Mouse (Mus musculus) liver, embryonic 14.5 days (tissue): Measurements from ENCODE around the gene Ppil1. TPM values are rescaled to one million over a fixed set of nuclear protein-coding genes. Genes with fewer than 3 reads are reported as not detected.
A peak's percentile ranks its signal among the peaks of the same experiment; 100 is the strongest.

ENCODE experiments used
- ATAC-seq: fragments of 200-750 bp; cut with Nextera tagmentation; 2 replicates; pipeline ENCODE4 v1.8.0; 2017; ENCODE audit warnings: moderate number of reproducible peaks, mild to moderate bottlenecking, moderate library complexity; ENCODE audit not compliant: insufficient read depth
- DNase-seq, 3 experiments: peaks; one replicate each; pipeline ENCODE4 v3.0.0-alpha.2; 2012 to 2013; ENCODE audit warnings: low read depth in 3 of 3, low spot score in 3 of 3
- H3K27ac ChIP-seq: fragments of 300-500 bp; sonication (generic); 2 replicates; pipeline ENCODE4 v1.5.1; 2014; ENCODE audit warnings: moderate library complexity, mild to moderate bottlenecking, control low read depth, inconsistent platforms
- H3K27me3 ChIP-seq: fragments of 300-500 bp; sonication (generic); 2 replicates; pipeline ENCODE4 v1.6.1; 2014; ENCODE audit warnings: mild to moderate bottlenecking, low read length, moderate library complexity; ENCODE audit not compliant: control insufficient read depth, insufficient read depth
- H3K36me3 ChIP-seq: fragments of 300-500 bp; sonication (generic); replicated peaks from 2 replicates; pipeline ENCODE4 v1.6.1; 2014; ENCODE audit warnings: low read depth; ENCODE audit not compliant: control insufficient read depth, insufficient read depth
- H3K4me1 ChIP-seq, 2 experiments: fragments of 200-500 bp in 1 of 2; fragments of 300-500 bp in 1 of 2; sonication (generic) in 1 of 2; replicated peaks; 2 replicates each; pipeline ENCODE4 v1.6.1; 2012 to 2014; ENCODE audit warnings: antibody characterized with exemption in 1 of 2, inconsistent platforms in 1 of 2, low read length in 1 of 2; ENCODE audit not compliant: control insufficient read depth in 2 of 2, insufficient read depth in 2 of 2
- H3K4me2 ChIP-seq: fragments of 300-500 bp; sonication (generic); 2 replicates; pipeline ENCODE4 v1.6.1; 2014; ENCODE audit warnings: low read depth, mild to moderate bottlenecking, control low read depth, moderate library complexity
- H3K4me3 ChIP-seq, 2 experiments: fragments of 200-500 bp in 1 of 2; fragments of 300-500 bp in 1 of 2; sonication (generic) in 1 of 2; 2 replicates each; pipeline ENCODE4 v1.5.1; 2012 to 2014; ENCODE audit warnings: low read depth in 2 of 2, low read length in 2 of 2, mild to moderate bottlenecking in 2 of 2, control low read depth in 1 of 2, inconsistent platforms in 1 of 2, moderate library complexity in 1 of 2; ENCODE audit not compliant: insufficient read depth in 1 of 2
- H3K9ac ChIP-seq: fragments of 300-500 bp; sonication (generic); replicated peaks from 2 replicates; pipeline ENCODE4 v1.6.1; 2014; ENCODE audit warnings: mild to moderate bottlenecking, control low read depth, moderate library complexity
- H3K9me3 ChIP-seq: fragments of 300-500 bp; sonication (generic); 2 replicates; pipeline ENCODE4 v1.6.1; 2016; ENCODE audit warnings: low read length, mixed read lengths; ENCODE audit not compliant: control insufficient read depth
- CTCF ChIP-seq: IDR thresholded peaks from 2 replicates; pipeline ENCODE4 v1.5.1; 2016; ENCODE audit warnings: antibody characterized with exemption, low read depth, control low read depth
- EP300 ChIP-seq: IDR thresholded peaks from 2 replicates; pipeline ENCODE4 v1.6.1; 2016; ENCODE audit warnings: antibody characterized with exemption, low read depth
- WGBS: fragments of 180-500 bp; shearing (Covaris S2); extraction: QIAGEN DNeasy Blood & Tissue Kit; methylation state at CpG from one replicate; pipeline ENCODE4 v1.1.7; 2014; ENCODE audit not compliant: insufficient replicate concordance; 5-methylcytosine and 5-hydroxymethylcytosine counted together
- polyA plus RNA-seq, 2 experiments: library from polyadenylated mRNA; depleted of rRNA in 1 of 2; stranded (reverse) in 1 of 2; unstranded in 1 of 2; fragments of >200 nt; fragmentation: Nextera tagmentation in 1 of 2; extraction: Ambion mirVana in 1 of 2; gene quantifications; 2 replicates each; pipeline versions ENCODE4 v1.2.1 to v1.2.3; 2012 to 2014

Gene Ppil1
- polyA plus RNA-seq, 2 experiments, result 46.2 to 84.7 TPM

DNA sequence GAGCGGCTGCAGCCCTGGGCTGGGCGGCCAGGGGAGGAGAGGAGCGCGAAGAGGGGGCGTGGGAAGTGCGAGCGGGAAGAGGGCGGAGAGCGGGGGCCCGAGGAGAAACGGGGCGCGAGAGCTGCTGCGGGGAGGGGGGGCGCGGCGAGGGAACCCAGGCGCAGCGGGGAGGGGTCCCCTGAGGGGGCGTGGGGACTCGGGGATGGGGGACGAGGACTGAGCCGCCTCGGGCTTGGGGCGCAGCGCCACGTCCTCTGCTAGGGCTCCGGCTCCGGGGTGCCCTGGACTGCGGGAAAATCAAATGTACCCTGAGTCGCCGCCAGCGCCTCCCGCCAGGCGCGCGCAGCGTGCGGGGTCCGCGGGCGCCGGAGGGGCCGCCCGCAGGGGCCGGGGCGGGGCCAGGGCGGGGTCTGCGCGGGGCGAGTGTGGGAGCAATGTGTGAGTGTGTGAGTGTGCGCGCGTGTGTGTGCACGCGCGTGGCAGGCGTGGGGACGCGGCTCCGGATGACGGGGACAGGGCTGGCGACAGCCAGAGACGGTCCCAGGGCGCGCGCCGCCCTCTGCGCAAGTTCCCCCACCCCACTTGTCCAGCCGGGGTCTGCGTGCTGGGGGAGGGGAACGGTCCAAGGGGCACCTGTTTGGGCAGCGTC lies 26.1 kb downstream of the Ppil1 start, which contains the start of gene Cpne5:
TSS of gene Cpne5 (minus strand) at position 396 of the 649 bp plus-strand sequence.
- Histone ChIP-seq H3K9ac (no peak within 1 kb of the TSS), H3K27ac (no peak within 1 kb of the TSS), H3K4me1 (no peaks in the 10 kb centered on the region), H3K27me3 (peaks cover 42% of the 10 kb centered on the region), H3K4me2 (peak within 1 kb of the TSS; percentile 61), H3K9me3 (no peaks in the 10 kb centered on the region), H3K36me3 (no peaks in the 10 kb centered on the region), H3K4me3 (peak within 1 kb of the TSS; percentile 19 to 47; a peak in 3 of 4 replicates)
- ATAC-seq (no peak), DNase-seq (no peak)
- under 1% methylated on average over 62 of the region's 73 CpGs for WGBS
- TF ChIP-seq CTCF (no peak), EP300 (no peak)

DNA sequence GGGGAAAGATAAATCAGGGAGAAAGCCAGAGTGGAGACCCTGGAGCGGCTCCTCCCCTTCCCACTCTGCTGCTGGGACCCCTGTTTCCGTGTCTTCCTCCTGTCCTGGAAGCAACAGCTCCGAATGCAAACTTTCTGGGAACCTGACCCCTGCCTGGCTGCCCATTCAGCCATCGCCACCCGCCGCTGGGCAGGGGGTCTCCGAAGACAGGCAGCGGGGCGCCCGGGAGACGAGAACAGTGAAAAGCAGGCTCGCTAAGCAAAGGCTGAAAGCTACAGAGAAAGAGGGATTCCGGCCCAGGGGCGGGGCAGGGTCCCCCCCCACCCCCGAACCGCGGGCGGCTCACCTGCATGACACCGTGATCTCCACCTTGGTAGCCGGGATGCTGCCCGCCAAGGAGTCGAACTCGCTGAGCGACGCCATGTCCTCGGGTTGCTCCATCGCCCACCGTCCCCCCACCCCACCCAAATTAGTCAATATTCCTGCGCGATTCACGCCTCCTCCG lies 26.7 kb downstream of the Ppil1 start:
- H3K4me2 ChIP-seq, result peak overlapping the region; percentile 61
- TF ChIP-seq CTCF (no peak), EP300 (no peak)
- WGBS, result 2% methylated on average over 32 of the region's 32 CpGs
- peak overlapping the region; percentile 19 to 47; a peak in 3 of 4 replicates for H3K4me3 ChIP-seq
- no peak overlapping the region for H3K9ac ChIP-seq
- no peak overlapping the region for H3K27ac ChIP-seq
- no peaks in the 10 kb centered on the region for H3K36me3 ChIP-seq
- ATAC-seq (no peak), DNase-seq (no peak)
- H3K9me3 ChIP-seq, result no peaks in the 10 kb centered on the region
- no peaks in the 10 kb centered on the region for H3K4me1 ChIP-seq
- H3K27me3 ChIP-seq, result peaks cover 42% of the 10 kb centered on the region

DNA sequence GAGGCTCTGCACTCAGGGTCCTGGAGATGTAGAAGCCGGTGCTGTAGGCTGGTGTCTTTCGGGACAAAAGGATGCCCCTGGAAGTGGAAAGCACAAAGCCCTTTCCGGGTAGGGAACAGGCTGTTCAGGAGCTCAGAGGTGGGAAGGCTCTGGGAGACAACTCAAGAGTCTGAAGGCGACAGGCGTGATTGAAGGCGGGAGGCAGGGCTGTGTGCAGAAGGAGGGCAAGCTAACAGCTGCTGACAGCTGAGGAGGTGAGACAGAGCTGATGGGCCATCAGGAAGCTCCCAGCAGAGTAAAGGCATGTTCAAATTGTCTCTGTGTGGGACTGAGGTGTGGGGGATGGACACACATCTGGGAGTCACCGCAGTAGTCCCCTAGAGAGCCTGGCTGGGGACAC lies 27.9 kb downstream of the Ppil1 start:
- TF ChIP-seq CTCF (no peak), EP300 (no peak)
- peaks cover 42% of the 10 kb centered on the region for H3K27me3 ChIP-seq
- no peak overlapping the region for H3K4me2 ChIP-seq
- 50% methylated on average over 7 of the region's 7 CpGs for WGBS
- ATAC-seq, result no peak
- no peaks in the 10 kb centered on the region for H3K36me3 ChIP-seq
- no peak overlapping the region for H3K27ac ChIP-seq
- DNase-seq, result no peak
- no peaks in the 10 kb centered on the region for H3K9me3 ChIP-seq
- H3K4me3 ChIP-seq, result no peak overlapping the region
- H3K4me1 ChIP-seq, result no peaks in the 10 kb centered on the region
- no peak overlapping the region for H3K9ac ChIP-seq

DNA sequence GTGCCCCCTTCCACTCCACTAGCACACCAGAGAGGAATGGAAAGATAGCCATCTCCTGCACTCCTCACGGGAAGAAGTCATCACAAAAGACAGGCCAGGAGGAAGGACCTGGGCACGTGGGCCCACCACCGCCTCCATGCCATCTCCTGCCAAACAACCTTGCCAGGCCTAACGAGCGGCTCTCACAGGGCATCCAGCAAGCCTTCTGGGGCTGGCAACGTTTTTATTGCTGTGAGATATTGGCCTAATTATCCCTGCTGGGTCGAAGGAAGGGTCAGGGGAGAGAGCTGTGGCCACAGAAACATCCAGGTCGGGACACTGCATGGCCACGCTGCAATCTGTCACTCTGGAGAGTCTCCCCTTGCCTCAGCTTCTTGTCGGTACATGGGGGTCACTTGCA lies 32.9 kb downstream of the Ppil1 start:
- no peaks in the 10 kb centered on the region for H3K4me1 ChIP-seq
- ATAC-seq (no peak), DNase-seq (no peak)
- H3K27me3 ChIP-seq, result peaks cover 10% of the 10 kb centered on the region
- no peaks in the 10 kb centered on the region for H3K9me3 ChIP-seq
- no peak overlapping the region for H3K27ac ChIP-seq
- H3K9ac ChIP-seq, result no peak overlapping the region
- TF ChIP-seq EP300 (no peak), CTCF (no peak)
- WGBS, result 56% methylated on average over 10 of the region's 10 CpGs
- no peak overlapping the region for H3K4me2 ChIP-seq
- no peak overlapping the region for H3K4me3 ChIP-seq
- H3K36me3 ChIP-seq, result no peaks in the 10 kb centered on the region

DNA sequence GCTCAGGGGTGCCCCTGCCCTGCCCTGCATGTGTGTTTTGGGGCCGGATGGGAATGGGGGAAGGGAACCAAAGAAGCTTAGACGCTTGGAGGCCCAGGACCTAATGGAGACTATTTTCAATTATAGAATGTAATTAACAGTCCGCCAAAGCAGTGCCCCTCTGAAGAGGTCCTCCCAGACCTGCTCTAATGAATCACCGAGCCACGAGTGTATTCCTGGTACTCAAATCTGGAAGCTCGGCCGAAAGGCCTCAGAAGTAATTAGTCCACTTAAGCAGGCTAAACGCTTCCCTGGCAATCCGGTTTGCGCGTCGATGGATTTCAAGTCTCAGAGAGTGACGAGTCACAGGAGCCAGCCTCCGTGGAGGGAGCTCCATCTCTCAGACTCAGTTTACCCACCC lies 43.4 kb downstream of the Ppil1 start:
- H3K27me3 ChIP-seq, result no peaks in the 10 kb centered on the region
- H3K36me3 ChIP-seq, result no peaks in the 10 kb centered on the region
- 0 out of 4 replicates have a peak, but pooled peaks cover 0 to 2% of the 10 kb centered on the region in 2 experiments for H3K4me1 ChIP-seq
- H3K9ac ChIP-seq, result no peak overlapping the region
- TF ChIP-seq EP300 (no peak), CTCF (no peak)
- ATAC-seq (no peak), DNase-seq (no peak)
- no peak overlapping the region for H3K4me3 ChIP-seq
- H3K27ac ChIP-seq, result no peak overlapping the region
- H3K4me2 ChIP-seq, result no peak overlapping the region
- 75% methylated on average over 14 of the region's 14 CpGs for WGBS
- no peaks in the 10 kb centered on the region for H3K9me3 ChIP-seq
